ENCODE assay signal across 11 mouse cellular contexts in genomic region chr13:36540231-36540630, GRCm38 (mm10).
DNase-seq lines count a peak whose midpoint lies in the region; ATAC-seq lines count a peak whose summit lies in the region.
"Had no signal": no experiment of that assay in that cellular context is flagged by ENCODE, and none has a peak within 500 bp of the region (broad histone marks: within the 10 kb centered on the region; RNA-seq: fewer than 3 reads in every experiment).

No protein-coding gene starts in this region.

- no peaks in the 10 kb centered on the region for H3K27me3 ChIP-seq in kidney, embryonic 14.5 days (ENCODE audit: control insufficient read depth, insufficient read depth, low read length)
- no peaks in the 10 kb centered on the region for H3K27me3 ChIP-seq in embryonic facial prominence, embryonic 11.5 days (ENCODE audit: control insufficient read depth, insufficient read depth, low read length)
- H3K27me3 ChIP-seq: heart, embryonic 13.5 days; limb, embryonic 15.5 days had no signal

- intact Hi-C loops in heart, postnatal 14 days (cut with DNase I) = no loop called here

- 0 out of 2 replicates have a peak, but pooled peaks have one; percentile 40 for ATAC-seq in kidney, embryonic 14.5 days (ENCODE audit: low FRiP score, low TSS enrichment)
- peak; percentile 16; the same call in 1 of the 2 replicates for ATAC-seq in embryonic facial prominence, embryonic 11.5 days (replicated peaks; ENCODE audit: insufficient number of reproducible peaks, low FRiP score, low TSS enrichment, low read depth)

- no peak overlapping the region for H3K4me3 ChIP-seq in kidney, embryonic 14.5 days (ENCODE audit: low read length)
- no peak overlapping the region for H3K4me3 ChIP-seq in embryonic facial prominence, embryonic 11.5 days (ENCODE audit: low read depth, low read length)
- H3K4me3 ChIP-seq: heart, embryonic 13.5 days; limb, embryonic 15.5 days had no signal

- no peak overlapping the region for H3K9ac ChIP-seq in kidney, embryonic 14.5 days (ENCODE audit: low read depth, low read length)
- no peak overlapping the region for H3K9ac ChIP-seq in embryonic facial prominence, embryonic 11.5 days (replicated peaks; ENCODE audit: low read length)
- H3K9ac ChIP-seq: heart, embryonic 13.5 days; limb, embryonic 15.5 days had no signal

- 41% methylated on average over 10 of the region's 10 CpGs for WGBS in kidney, embryonic 14.5 days
- 41% methylated on average over 10 of the region's 10 CpGs for WGBS in embryonic facial prominence, embryonic 11.5 days

- H3K9me3 ChIP-seq in kidney, embryonic 14.5 days (ENCODE audit: control insufficient read depth, low read length) = no peaks in the 10 kb centered on the region
- no peaks in the 10 kb centered on the region for H3K9me3 ChIP-seq in embryonic facial prominence, embryonic 11.5 days (replicated peaks; ENCODE audit: control insufficient read depth, low read length)
- H3K9me3 ChIP-seq: heart, embryonic 13.5 days; limb, embryonic 15.5 days had no signal

- no peak overlapping the region for H3K27ac ChIP-seq in kidney, embryonic 14.5 days (ENCODE audit: low read depth, low read length)
- H3K27ac ChIP-seq in embryonic facial prominence, embryonic 11.5 days (replicated peaks; ENCODE audit: low read depth, low read length) = no peak overlapping the region
- H3K27ac ChIP-seq: heart, embryonic 13.5 days; limb, embryonic 15.5 days had no signal

- no peaks in the 10 kb centered on the region for H3K4me1 ChIP-seq in kidney, embryonic 14.5 days (ENCODE audit: control insufficient read depth, insufficient read depth, low read length)
- H3K4me1 ChIP-seq in embryonic facial prominence, embryonic 11.5 days (ENCODE audit: control insufficient read depth, insufficient read depth, low read length) = no peaks in the 10 kb centered on the region

- H3K36me3 ChIP-seq in kidney, embryonic 14.5 days (ENCODE audit: control insufficient read depth, insufficient read depth, low read length) = no peaks in the 10 kb centered on the region
- H3K36me3 ChIP-seq in embryonic facial prominence, embryonic 11.5 days (replicated peaks; ENCODE audit: control insufficient read depth, insufficient read depth, low read depth, low read length) = no peaks in the 10 kb centered on the region
- H3K36me3 ChIP-seq: heart, embryonic 13.5 days; limb, embryonic 15.5 days had no signal

- no peak overlapping the region for H3K4me2 ChIP-seq in kidney, embryonic 14.5 days (replicated peaks; ENCODE audit: low read depth, low read length)
- H3K4me2 ChIP-seq in embryonic facial prominence, embryonic 11.5 days (ENCODE audit: low read depth, low read length) = no peak overlapping the region
- H3K4me2 ChIP-seq: heart, embryonic 13.5 days; limb, embryonic 15.5 days had no signal

- DNase-seq in kidney, adult 9 months = no peak
- DNase-seq in embryonic facial prominence, embryonic 11.5 days (ENCODE audit: low spot score) = no peak
- peak; percentile 56 to 70 for DNase-seq in heart, postnatal 14 days
- DNase-seq in lung, postnatal 10 days = peak; percentile 60
- DNase-seq in frontal cortex, postnatal 14 days (ENCODE audit: low spot score in 2 of 2) = no peak
- DNase-seq in right cerebral cortex, postnatal 4 days = no peak
- DNase-seq in frontal cortex, adult 2 months (ENCODE audit: extremely low spot score in 1 of 2, low spot score in 1 of 2) = no peak
- DNase-seq: cerebellum, adult 11 months had no signal

Comparison
In these comparisons a context has a peak if more than half of its experiments do, and no peak if none do; other contexts are left out.
1. DNase-seq: peak in heart, postnatal 14 days (2 of 2) and lung, postnatal 10 days (single experiment); none in kidney, adult 9 months (single experiment), embryonic facial prominence, embryonic 11.5 days (single experiment), frontal cortex, postnatal 14 days (0 of 2), right cerebral cortex, postnatal 4 days (single experiment) and frontal cortex, adult 2 months (0 of 2).